Mouse (Mus musculus): ENCODE data around the gene Shb.

The Shb gene

GRCm38 (mm10) chr4:45448481-45448880 lies 83.8 kb downstream of the Shb start:
- no peak for DNase-seq

DNA sequence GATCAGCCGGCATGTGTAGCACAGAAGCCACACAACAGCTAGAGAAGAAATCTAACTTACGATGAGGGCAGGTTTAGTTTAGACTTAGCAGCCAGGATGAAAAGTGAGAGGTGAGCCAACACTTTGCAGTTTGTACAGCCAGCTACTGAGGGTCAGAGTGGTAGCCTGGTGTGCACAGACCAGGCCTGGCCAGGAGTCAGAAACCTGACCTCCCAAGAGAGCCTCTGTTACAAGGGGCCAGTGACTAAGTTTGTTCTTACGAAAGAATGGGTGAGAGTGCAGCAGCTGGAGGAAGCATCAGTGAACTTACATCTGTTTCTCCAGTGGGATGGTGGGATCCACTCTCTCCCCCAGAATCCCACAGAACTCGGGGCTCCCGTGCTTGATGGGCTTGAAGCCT lies 85.1 kb downstream of the Shb start:
- DNase-seq, result no peak

- no peak for DNase-seq
These were observed 87.0 kb downstream of the Shb start for GRCm38 (mm10) chr4:45445235-45445634.

- no peak for DNase-seq
These were observed 87.5 kb downstream of the Shb start for GRCm38 (mm10) chr4:45444813-45445212.

DNA sequence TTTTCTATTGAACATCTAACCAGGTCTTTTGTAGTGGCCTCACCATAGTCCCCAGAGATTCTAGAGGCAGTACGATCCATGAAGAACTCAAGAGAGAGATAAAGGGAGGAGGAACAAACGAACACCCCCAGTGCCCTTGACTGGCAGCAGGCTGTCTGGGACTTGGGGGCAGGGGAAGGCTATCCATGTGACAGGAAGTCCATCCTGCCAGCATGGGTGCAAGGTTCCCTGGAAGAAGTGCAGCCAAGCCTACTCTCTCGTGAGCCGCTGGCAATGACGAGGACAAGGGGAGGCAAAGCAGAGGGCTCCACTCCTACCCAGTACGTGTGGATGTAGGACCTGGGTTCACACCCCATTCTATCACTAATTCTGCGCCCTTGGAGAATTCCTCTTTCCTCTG lies 88.6 kb downstream of the Shb start:
- no peak for DNase-seq

DNA sequence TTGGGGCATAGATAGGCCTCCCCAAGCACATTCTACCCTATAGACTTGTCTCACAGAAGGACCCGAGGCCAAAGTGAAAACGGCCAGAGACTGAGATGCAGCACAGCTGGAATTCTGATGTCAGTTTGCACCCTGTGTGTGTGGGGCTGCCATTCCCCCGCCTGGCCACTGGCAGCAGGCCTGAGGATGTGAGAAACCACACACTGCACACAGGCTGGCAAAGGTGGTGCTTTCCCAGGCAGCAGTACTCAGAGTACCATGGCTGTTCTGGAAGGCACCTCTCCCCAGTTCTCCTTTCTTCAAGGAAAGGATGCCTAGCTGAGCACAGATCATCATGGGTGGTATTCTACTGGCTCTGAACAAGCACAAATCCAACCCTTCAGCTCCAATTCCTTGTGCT lies 90.0 kb downstream of the Shb start:
- no peak for DNase-seq

GRCm38 (mm10) chr4:45441778-45442177 lies 90.5 kb downstream of the Shb start:
- no peak for DNase-seq

GRCm38 (mm10) chr4:45439281-45439680 lies 93.0 kb downstream of the Shb start:
- no peak for DNase-seq

DNA sequence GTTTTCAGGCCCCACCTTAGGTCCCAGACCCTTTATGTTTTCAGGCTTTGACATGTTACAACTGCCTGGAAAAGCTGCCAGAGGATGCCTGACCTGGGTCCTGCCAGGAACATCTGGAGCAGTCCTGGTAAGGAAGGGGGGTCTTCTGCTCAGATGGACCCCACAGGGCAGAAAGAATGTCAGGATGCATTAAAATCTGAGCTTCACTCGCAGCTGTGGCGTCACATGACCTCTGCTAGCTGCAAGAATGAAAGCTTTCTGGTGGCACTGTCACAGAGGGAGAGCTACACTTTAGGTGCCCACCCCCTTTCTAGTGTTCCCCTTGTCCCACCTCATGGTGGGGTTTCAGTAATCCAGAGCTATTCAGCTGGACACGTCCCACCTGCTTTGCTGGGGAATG lies 95.3 kb downstream of the Shb start:
- DNase-seq, result no peak

DNA sequence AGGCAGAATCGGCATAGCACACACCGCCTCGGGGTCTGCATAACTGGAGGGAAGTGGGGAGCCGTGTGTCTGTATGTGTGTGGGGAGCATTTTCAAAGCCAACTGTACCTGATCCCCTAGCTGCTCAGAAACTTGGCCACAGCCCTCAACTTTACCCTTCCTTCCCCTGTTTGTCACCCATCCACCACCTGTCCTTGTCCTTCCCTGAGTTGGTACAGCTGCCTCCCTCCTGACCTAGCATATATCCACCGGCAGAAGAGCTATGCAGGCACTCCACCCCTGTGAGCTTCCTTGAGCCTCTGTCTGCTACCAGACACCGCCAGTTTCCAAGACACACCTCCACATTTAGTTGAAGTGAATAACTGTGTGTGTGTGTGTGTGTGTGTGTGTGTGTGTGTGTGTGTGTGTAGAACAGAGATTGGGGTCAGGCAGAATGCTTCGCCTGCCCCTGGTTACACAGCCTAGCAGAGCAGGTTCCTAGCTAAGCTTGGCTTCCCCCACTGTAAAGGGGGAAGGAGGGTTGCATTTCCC lies 95.8 kb downstream of the Shb start:
- DNase-seq, result no peak

- no peak for DNase-seq
These were observed 96.4 kb downstream of the Shb start for GRCm38 (mm10) chr4:45435899-45436298.

- DNase-seq, result no peak
These were observed 97.6 kb downstream of the Shb start for GRCm38 (mm10) chr4:45434681-45435080.

- no peak for DNase-seq
These were observed 98.2 kb downstream of the Shb start for GRCm38 (mm10) chr4:45434071-45434470.

DNA sequence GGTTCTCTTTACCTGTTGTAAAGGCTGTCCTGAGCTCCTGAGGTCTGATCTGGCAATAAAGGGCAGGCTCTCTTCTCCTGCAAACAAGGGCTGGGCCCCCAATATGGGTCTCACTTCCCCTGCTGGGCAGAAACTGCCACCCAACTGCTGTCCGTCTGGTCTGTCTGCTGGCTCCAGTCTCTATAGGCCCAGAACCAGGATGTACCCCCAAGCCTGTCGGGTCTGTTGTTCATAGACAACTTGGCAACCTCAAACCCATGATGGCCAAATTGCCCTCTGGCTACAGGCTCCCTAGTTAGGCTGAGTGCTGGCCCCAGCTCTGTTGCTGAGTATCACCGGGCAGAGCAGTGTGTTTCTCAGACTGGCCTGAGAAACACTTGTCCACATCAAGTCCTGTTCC lies 100.5 kb downstream of the Shb start:
- no peak for DNase-seq

GRCm38 (mm10) chr4:45431316-45431715 lies 101.0 kb downstream of the Shb start:
- DNase-seq, result no peak

GRCm38 (mm10) chr4:45429451-45429850 lies 102.8 kb downstream of the Shb start:
- no peak for DNase-seq

DNA sequence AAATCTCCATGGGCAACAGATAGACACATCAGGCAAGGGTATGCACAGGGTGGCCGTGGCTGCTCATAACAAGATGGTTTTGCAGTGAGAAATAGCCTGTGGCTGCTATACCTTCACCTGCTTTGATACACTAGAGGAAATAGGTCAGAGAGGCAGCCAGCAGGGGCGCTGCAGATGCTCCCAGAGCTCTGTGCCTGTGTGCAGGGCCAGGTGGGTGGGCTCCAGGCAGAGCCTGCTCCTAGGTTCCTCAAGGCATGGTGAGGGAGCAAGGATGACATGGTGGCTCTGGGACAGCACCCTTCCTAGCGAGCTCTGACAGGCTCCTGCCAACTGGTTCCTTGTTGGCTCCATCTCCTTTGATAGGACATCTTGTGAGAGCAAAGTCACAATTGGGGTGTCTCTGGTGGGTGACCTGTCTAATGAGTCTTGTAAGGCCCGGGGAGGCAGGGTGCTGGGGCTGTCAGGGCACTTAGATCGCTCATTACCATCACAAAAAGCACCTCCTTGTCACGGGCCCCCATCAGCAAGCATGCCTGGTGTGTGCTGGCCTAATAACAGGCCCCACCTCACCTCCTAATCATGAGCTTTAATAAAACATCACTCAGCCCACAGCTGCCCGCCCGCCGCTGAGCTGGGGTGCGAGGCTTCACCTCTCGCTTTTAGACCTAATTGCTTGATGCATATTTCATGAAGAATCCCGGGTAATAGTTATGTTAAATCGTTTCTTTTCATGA lies 105.4 kb downstream of the Shb start:
- peak; percentile 42 for DNase-seq

GRCm38 (mm10) chr4:45423406-45423805 lies 108.9 kb downstream of the Shb start:
- no peak for DNase-seq

DNA sequence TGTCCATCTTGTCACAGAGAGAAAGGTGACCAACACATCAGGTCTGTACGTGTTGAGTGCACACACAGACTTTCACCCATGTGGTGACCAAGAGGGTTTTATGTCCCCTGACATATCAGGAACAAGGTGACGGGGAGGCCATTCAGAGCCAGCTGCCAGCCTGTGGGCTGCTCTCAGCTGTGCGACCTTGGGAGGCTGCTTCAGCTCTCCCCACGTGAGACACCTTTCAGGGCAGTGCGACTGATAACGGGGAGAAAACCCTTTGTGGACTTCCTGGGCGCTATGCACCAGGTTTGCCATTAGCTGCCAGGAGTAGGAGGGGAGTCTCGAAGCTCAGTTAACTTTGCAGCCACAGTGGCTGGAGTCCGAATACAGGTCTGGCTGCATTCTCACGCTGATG lies 109.6 kb downstream of the Shb start:
- no peak for DNase-seq

- DNase-seq, result no peak
These were observed 110.6 kb downstream of the Shb start for GRCm38 (mm10) chr4:45421519-45422260.

- DNase-seq, result no peak
These were observed 111.5 kb downstream of the Shb start for GRCm38 (mm10) chr4:45420733-45421132.

- DNase-seq, result no peak
These were observed 113.2 kb downstream of the Shb start for GRCm38 (mm10) chr4:45419051-45419450.

DNA sequence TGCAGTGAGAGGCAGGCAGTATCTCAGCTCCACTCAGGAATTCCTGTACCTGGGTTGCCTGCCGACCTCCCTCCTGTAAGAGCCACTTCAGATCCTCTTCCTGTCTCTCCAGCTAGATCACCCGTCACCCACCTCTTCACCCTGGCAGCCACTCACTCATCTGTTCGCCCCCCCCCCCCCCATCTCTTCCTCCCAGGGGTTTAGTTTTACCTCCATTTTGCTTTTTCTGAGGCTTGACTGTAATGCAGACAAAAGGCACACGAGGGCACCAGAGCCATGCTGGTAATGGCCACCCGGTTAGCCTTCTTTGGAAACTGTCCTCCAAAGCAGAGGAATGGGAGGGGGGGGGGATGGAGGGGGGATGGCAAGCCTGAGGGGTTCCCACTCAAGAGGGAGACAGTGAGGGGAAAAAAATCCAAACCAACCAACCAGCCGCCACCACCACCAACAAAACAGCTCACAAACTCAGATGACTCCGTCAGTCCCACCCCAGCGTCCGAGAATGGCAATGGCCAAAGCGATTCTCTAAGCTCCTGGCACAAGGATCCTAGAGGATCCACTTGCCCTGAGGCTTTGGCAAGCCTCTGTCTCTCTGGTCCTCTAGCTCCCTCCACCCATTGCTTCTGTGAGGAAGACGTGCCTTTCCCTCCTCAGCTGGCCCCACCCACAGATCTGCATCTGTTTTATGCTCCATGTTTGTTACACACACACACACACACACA lies 113.9 kb downstream of the Shb start:
- DNase-seq, result peak; percentile 72

GRCm38 (mm10) chr4:45416314-45416713 lies 116.0 kb downstream of the Shb start:
- no peak for DNase-seq
